ENCODE assay signal across 30 mouse cellular contexts in the genomic region with DNA sequence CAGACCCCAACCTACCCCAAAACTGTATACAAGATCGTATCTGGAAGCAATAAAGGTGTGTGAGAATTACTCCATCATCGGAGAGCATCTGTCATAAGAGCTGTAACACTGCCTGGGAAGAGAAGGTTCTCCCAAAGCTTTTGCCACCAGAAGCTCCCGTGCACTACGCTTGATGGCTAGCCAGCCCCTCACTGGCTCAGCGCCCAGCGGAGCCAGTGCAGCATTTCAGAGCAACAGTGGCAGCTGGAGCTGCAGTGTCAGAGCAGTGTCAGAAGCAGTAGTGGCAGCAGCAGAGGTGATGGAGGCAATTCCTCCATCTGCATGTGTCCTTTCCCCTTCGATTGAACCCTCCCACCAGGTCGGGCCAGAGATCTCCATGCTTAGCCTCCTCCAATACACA.
DNase-seq lines count a peak whose midpoint lies in the region; ATAC-seq and TF ChIP-seq lines count a peak whose summit lies in the region.
"Had no signal": no experiment of that assay in that cellular context is flagged by ENCODE, and none has a peak within 500 bp of the region (broad histone marks: within the 10 kb centered on the region; RNA-seq: fewer than 3 reads in every experiment).

No protein-coding gene starts in this region.

- TF ChIP-seq CTCF in midbrain, postnatal 0 days (IDR thresholded peaks at IDR 0.05), result no peak

- no peak overlapping the region for H3K4me2 ChIP-seq in embryonic facial prominence, embryonic 14.5 days (ENCODE audit: low read depth, low read length)
- no peak overlapping the region for H3K4me2 ChIP-seq in midbrain, postnatal 0 days (ENCODE audit: low read depth, low read length, poor library complexity, severe bottlenecking)
- H3K4me2 ChIP-seq: embryonic facial prominence, embryonic 15.5 days; forebrain, embryonic 13.5 days; heart, embryonic 11.5 days; hindbrain, embryonic 12.5 days; midbrain, embryonic 15.5 days had no signal

- no peak for ATAC-seq in embryonic facial prominence, embryonic 14.5 days (ENCODE audit: low read depth)
- no peak for ATAC-seq in midbrain, postnatal 0 days (ENCODE audit: low FRiP score)
- ATAC-seq: CD4-positive, CD25-positive, alpha-beta regulatory T cell, adult 4 months; forebrain, embryonic 13.5 days; intestine, postnatal 0 days; midbrain, embryonic 15.5 days had no signal

- DNase-seq in embryonic facial prominence, embryonic 14.5 days (ENCODE audit: low spot score), result peak; percentile 8
- DNase-seq in embryonic facial prominence, embryonic 10.5 days (ENCODE audit: low spot score), result no peak
- DNase-seq in left cerebral cortex, postnatal 4 days, result peak; percentile 62
- no peak for DNase-seq in left cerebral cortex, postnatal 25 days (ENCODE audit: low spot score in 2 of 2)
- DNase-seq in midbrain, postnatal 0 days (ENCODE audit: low spot score), result peak; percentile 35
- no peak for DNase-seq in midbrain, embryonic 10.5 days (ENCODE audit: low spot score)
- no peak for DNase-seq in kidney, adult 8-10 months
- DNase-seq: adrenal gland, postnatal 14 days; cerebellum, adult 18-20 months; gastrocnemius, adult 2 months; gastrocnemius, postnatal 36 days; heart, adult 18-20 months; heart, postnatal 36 days; kidney, postnatal 14 days; liver; lung, adult 2 months; lung, postnatal 36 days; right cerebral cortex, postnatal 14 days; spleen, adult 18-20 months; thymus, postnatal 14 days had no signal

- no peak overlapping the region for H3K9ac ChIP-seq in embryonic facial prominence, embryonic 14.5 days (ENCODE audit: low read depth, low read length)
- no peak overlapping the region for H3K9ac ChIP-seq in midbrain, postnatal 0 days (replicated peaks; ENCODE audit: low read length, poor library complexity, severe bottlenecking)
- H3K9ac ChIP-seq: embryonic facial prominence, embryonic 15.5 days; forebrain, embryonic 13.5 days; hindbrain, embryonic 12.5 days; liver, embryonic 14.5 days; midbrain, embryonic 15.5 days had no signal

- no peak overlapping the region for H3K4me3 ChIP-seq in embryonic facial prominence, embryonic 14.5 days (ENCODE audit: low read depth, low read length)
- H3K4me3 ChIP-seq in embryonic facial prominence, embryonic 10.5 days, result no peak overlapping the region
- H3K4me3 ChIP-seq in midbrain, postnatal 0 days (ENCODE audit: low read depth, low read length), result no peak overlapping the region
- no peak overlapping the region for H3K4me3 ChIP-seq in midbrain, embryonic 10.5 days
- H3K4me3 ChIP-seq: embryonic facial prominence, embryonic 15.5 days; forebrain, embryonic 13.5 days; gastrocnemius, adult 2 months; hindbrain, embryonic 12.5 days; left cerebral cortex, adult 2 months; megakaryocyte, embryonic 14.5 days; midbrain, embryonic 15.5 days had no signal

- H3K27ac ChIP-seq in embryonic facial prominence, embryonic 14.5 days (replicated peaks; ENCODE audit: low read depth, low read length), result no peak overlapping the region
- H3K27ac ChIP-seq in embryonic facial prominence, embryonic 10.5 days (replicated peaks), result no peak overlapping the region
- H3K27ac ChIP-seq in midbrain, postnatal 0 days (ENCODE audit: low read depth, low read length), result no peak overlapping the region
- no peak overlapping the region for H3K27ac ChIP-seq in midbrain, embryonic 10.5 days (replicated peaks)
- H3K27ac ChIP-seq: embryonic facial prominence, embryonic 15.5 days; forebrain, embryonic 13.5 days; gastrocnemius, adult 2 months; hindbrain, embryonic 12.5 days; left cerebral cortex, adult 2 months; liver, embryonic 14.5 days; midbrain, embryonic 15.5 days had no signal

- H3K4me1 ChIP-seq in embryonic facial prominence, embryonic 14.5 days (ENCODE audit: control insufficient read depth, insufficient read depth, low read length), result no peaks in the 10 kb centered on the region
- H3K4me1 ChIP-seq in embryonic facial prominence, embryonic 10.5 days, result no peaks in the 10 kb centered on the region
- no peaks in the 10 kb centered on the region for H3K4me1 ChIP-seq in midbrain, postnatal 0 days (ENCODE audit: insufficient read depth, low read length)
- no peaks in the 10 kb centered on the region for H3K4me1 ChIP-seq in midbrain, embryonic 10.5 days
- H3K4me1 ChIP-seq: embryonic facial prominence, embryonic 15.5 days; forebrain, embryonic 13.5 days; hindbrain, embryonic 12.5 days; megakaryocyte, embryonic 14.5 days; midbrain, embryonic 15.5 days had no signal

- H3K9me3 ChIP-seq in embryonic facial prominence, embryonic 14.5 days (ENCODE audit: control insufficient read depth, low read length), result no peaks in the 10 kb centered on the region
- no peaks in the 10 kb centered on the region for H3K9me3 ChIP-seq in embryonic facial prominence, embryonic 10.5 days
- H3K9me3 ChIP-seq in midbrain, postnatal 0 days (ENCODE audit: low read length), result no peaks in the 10 kb centered on the region
- H3K9me3 ChIP-seq in midbrain, embryonic 10.5 days (replicated peaks), result no peaks in the 10 kb centered on the region
- H3K9me3 ChIP-seq: embryonic facial prominence, embryonic 15.5 days; forebrain, embryonic 13.5 days; hindbrain, embryonic 12.5 days; midbrain, embryonic 15.5 days had no signal

- WGBS in embryonic facial prominence, embryonic 14.5 days, result 80% methylated on average over 8 of the region's 8 CpGs
- WGBS in embryonic facial prominence, embryonic 10.5 days, result 85% methylated on average over 8 of the region's 8 CpGs
- WGBS in midbrain, postnatal 0 days, result 76% methylated on average over 8 of the region's 8 CpGs
- WGBS in midbrain, embryonic 10.5 days, result 84% methylated on average over 8 of the region's 8 CpGs

- no peaks in the 10 kb centered on the region for H3K27me3 ChIP-seq in embryonic facial prominence, embryonic 14.5 days (replicated peaks; ENCODE audit: control insufficient read depth, insufficient read depth, low read length)
- H3K27me3 ChIP-seq in embryonic facial prominence, embryonic 10.5 days (replicated peaks; ENCODE audit: low read depth, poor library complexity, severe bottlenecking), result no peaks in the 10 kb centered on the region
- no peaks in the 10 kb centered on the region for H3K27me3 ChIP-seq in midbrain, postnatal 0 days (ENCODE audit: insufficient read depth, low read length)
- no peaks in the 10 kb centered on the region for H3K27me3 ChIP-seq in midbrain, embryonic 10.5 days (ENCODE audit: low read depth, poor library complexity, severe bottlenecking)
- H3K27me3 ChIP-seq: embryonic facial prominence, embryonic 15.5 days; forebrain, embryonic 13.5 days; hindbrain, embryonic 12.5 days; megakaryocyte, embryonic 14.5 days; midbrain, embryonic 15.5 days had no signal

- intact Hi-C loops in left cerebral cortex, postnatal 4 days (cut with DNase I), result no loop called here
- intact Hi-C loops in left cerebral cortex, postnatal 25 days (cut with DNase I), result no loop called here

- H3K36me3 ChIP-seq in embryonic facial prominence, embryonic 14.5 days (ENCODE audit: control insufficient read depth, insufficient read depth, low read length), result no peaks in the 10 kb centered on the region
- H3K36me3 ChIP-seq in embryonic facial prominence, embryonic 10.5 days (replicated peaks), result no peaks in the 10 kb centered on the region
- no peaks in the 10 kb centered on the region for H3K36me3 ChIP-seq in midbrain, postnatal 0 days (ENCODE audit: insufficient read depth, low read length)
- no peaks in the 10 kb centered on the region for H3K36me3 ChIP-seq in midbrain, embryonic 10.5 days
- H3K36me3 ChIP-seq: embryonic facial prominence, embryonic 15.5 days; hindbrain, embryonic 12.5 days; midbrain, embryonic 15.5 days had no signal

Comparison
In these comparisons a context has a peak if more than half of its experiments do, and no peak if none do; other contexts are left out.
1. DNase-seq: peak in embryonic facial prominence, embryonic 14.5 days (single experiment), left cerebral cortex, postnatal 4 days (single experiment) and midbrain, postnatal 0 days (single experiment); none in embryonic facial prominence, embryonic 10.5 days (single experiment), left cerebral cortex, postnatal 25 days (0 of 2), midbrain, embryonic 10.5 days (single experiment) and kidney, adult 8-10 months (0 of 2).